Mouse (Mus musculus) bone marrow, adult 2 months (tissue): ENCODE data around the gene Phf23.

Experiments used
- CTCF ChIP-seq: fragments of 200-500 bp; IDR thresholded peaks from 2 replicates; pipeline ENCODE4 v1.5.1; 2011; ENCODE audit warnings: low read length, control low read depth; ENCODE audit not compliant: control insufficient read depth, insufficient read depth
- POLR2A ChIP-seq: fragments of 200-500 bp; IDR thresholded peaks from 2 replicates; pipeline ENCODE4 v1.6.1; 2011; ENCODE audit warnings: low read depth, mild to moderate bottlenecking, control low read depth, low read length, borderline replicate concordance; ENCODE audit not compliant: control insufficient read depth

DNA sequence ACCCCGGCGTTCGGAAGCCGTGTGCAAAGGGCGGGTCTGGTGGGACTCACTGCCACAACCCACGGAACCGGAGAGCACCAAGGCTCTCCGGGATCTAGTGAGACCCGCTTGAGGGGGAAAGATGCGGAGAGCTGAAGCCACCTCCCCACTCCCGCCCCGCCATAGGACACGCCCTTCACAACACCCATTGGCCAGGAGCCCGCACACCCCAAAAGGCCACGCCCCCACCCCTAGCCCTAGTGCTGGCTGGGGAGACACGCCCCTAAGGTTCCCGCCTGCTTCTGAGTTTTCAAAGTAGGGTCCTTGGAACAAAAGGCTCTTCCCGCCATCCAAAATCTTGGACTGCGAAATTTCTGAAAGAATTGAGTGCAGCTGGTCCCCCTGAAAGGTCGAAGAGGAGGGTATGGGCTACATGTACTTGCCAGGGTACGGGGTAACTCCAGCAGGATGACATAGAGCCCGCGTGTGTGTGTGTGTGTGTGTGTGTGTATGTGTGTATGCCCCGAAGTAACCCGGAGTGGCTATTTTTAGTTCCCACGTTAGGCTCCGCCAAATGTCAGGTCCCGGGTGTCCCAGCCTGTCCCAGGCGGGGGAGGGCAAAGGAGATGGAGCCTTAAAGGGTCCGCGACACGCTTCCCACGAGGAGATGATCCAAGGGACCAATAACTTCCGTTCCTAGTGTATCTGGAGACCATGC lies 47.4 kb upstream of the Phf23 start, which contains the start of gene Slc2a4:
- TF ChIP-seq POLR2A (peak; percentile 78), CTCF (no peak)
